Mouse (Mus musculus) liver, postnatal 0 days (tissue): ENCODE results near the gene Dap3. TPM values are rescaled to one million over a fixed set of nuclear protein-coding genes. Genes with fewer than 3 reads are reported as not detected.
"Not testable (repeated sequence)": the region's sequence is repeated elsewhere in the genome, so short reads cannot be mapped to it uniquely, and the experiment has no call there.

Source experiments
- ATAC-seq: fragments of 200-750 bp; cut with Nextera tagmentation; 2 replicates; pipeline ENCODE4 v1.8.0; 2017; ENCODE audit warnings: mild to moderate bottlenecking, moderate library complexity
- DNase-seq: peaks from one replicate; pipeline ENCODE4 v3.0.0-alpha.2; 2016
- H3K27ac ChIP-seq: fragments of 300-500 bp; sonication (generic); 2 replicates; pipeline ENCODE4 v1.5.1; 2014; ENCODE audit warnings: antibody characterized with exemption, moderate library complexity, mild to moderate bottlenecking, low read depth
- H3K27me3 ChIP-seq: fragments of 300-500 bp; sonication (generic); 2 replicates; pipeline ENCODE4 v1.6.1; 2014; ENCODE audit warnings: low read length, control low read depth, mixed read lengths; ENCODE audit not compliant: insufficient read depth
- H3K36me3 ChIP-seq: fragments of 300-500 bp; sonication (generic); replicated peaks from 2 replicates; pipeline ENCODE4 v1.6.1; 2014; ENCODE audit warnings: mild to moderate bottlenecking, control low read depth, low read length, moderate library complexity, mixed read lengths; ENCODE audit not compliant: insufficient read depth
- H3K4me1 ChIP-seq: fragments of 300-500 bp; sonication (generic); 2 replicates; pipeline ENCODE4 v1.6.1; 2014; ENCODE audit warnings: antibody characterized with exemption, mild to moderate bottlenecking, control low read depth; ENCODE audit not compliant: insufficient read depth
- H3K4me2 ChIP-seq: fragments of 300-500 bp; sonication (generic); 2 replicates; pipeline ENCODE4 v1.6.1; 2014; ENCODE audit warnings: low read depth, mild to moderate bottlenecking, low read length, moderate library complexity, mixed read lengths
- H3K4me3 ChIP-seq: fragments of 300-500 bp; sonication (generic); 2 replicates; pipeline ENCODE4 v1.5.1; 2014; ENCODE audit warnings: low read depth, low read length
- H3K9ac ChIP-seq: fragments of 300-500 bp; sonication (generic); replicated peaks from 2 replicates; pipeline ENCODE4 v1.6.1; 2014; ENCODE audit warnings: mild to moderate bottlenecking, moderate library complexity
- H3K9me3 ChIP-seq: fragments of 300-500 bp; sonication (generic); 2 replicates; pipeline ENCODE4 v1.6.1; 2016; ENCODE audit warnings: mild to moderate bottlenecking, control low read depth, low read length, mixed read lengths
- CTCF ChIP-seq: sonication (generic); IDR thresholded peaks from 2 replicates; pipeline ENCODE4 v1.5.1; 2016; ENCODE audit warnings: antibody characterized with exemption, low read depth
- EP300 ChIP-seq: IDR thresholded peaks from 2 replicates; pipeline ENCODE4 v1.6.1; 2016; ENCODE audit warnings: antibody characterized with exemption, low read depth, mild to moderate bottlenecking
- WGBS: fragments of 180-500 bp; shearing (Covaris S2); extraction: QIAGEN DNeasy Blood & Tissue Kit; methylation state at CpG from one replicate; pipeline ENCODE4 v1.1.7; 2014; ENCODE audit not compliant: insufficient replicate concordance; 5-methylcytosine and 5-hydroxymethylcytosine counted together
- polyA plus RNA-seq: library from polyadenylated mRNA; unstranded; fragments of >200 nt; fragmentation: Nextera tagmentation; extraction: Ambion mirVana; gene quantifications from 2 replicates; pipeline ENCODE4 v1.2.1, GENCODE M21; 2015

The Dap3 gene
- polyA plus RNA-seq, 1 experiment from 2014 or later, result 60.9 TPM

- H3K4me1 ChIP-seq, result no peaks in the 10 kb centered on the region
- DNase-seq (no peak), ATAC-seq (no peak)
- 88% methylated on average over 3 of the region's 3 CpGs for WGBS
- no peak overlapping the region for H3K9ac ChIP-seq
- no peaks in the 10 kb centered on the region for H3K27me3 ChIP-seq
- no peak overlapping the region for H3K27ac ChIP-seq
- H3K9me3 ChIP-seq, result no peaks in the 10 kb centered on the region
- H3K36me3 ChIP-seq, result peaks cover 66% of the 10 kb centered on the region
- H3K4me2 ChIP-seq, result no peak overlapping the region
- no peak for TF ChIP-seq CTCF
- no peak for TF ChIP-seq EP300
- no peak overlapping the region for H3K4me3 ChIP-seq
Observed at GRCm38 (mm10) chr3:88904803-88905202, 46.2 kb downstream of the Dap3 start.

- 89% methylated on average over 7 of the region's 7 CpGs for WGBS
Observed at GRCm38 (mm10) chr3:88893011-88893410, 58.0 kb downstream of the Dap3 start.

GRCm38 (mm10) chr3:88882536-88882935 lies 68.4 kb downstream of the Dap3 start:
- not testable (repeated sequence) for H3K9me3 ChIP-seq, H3K4me1 ChIP-seq, H3K36me3 ChIP-seq, ATAC-seq, H3K27ac ChIP-seq, H3K27me3 ChIP-seq, H3K9ac ChIP-seq, H3K4me3 ChIP-seq, H3K4me2 ChIP-seq, DNase-seq
- WGBS, result 91% methylated on average over 4 of the region's 4 CpGs

More at GRCm38 (mm10) chr3:88893011-88893410, 58.0 kb downstream of the Dap3 start:
- DNase-seq, H3K9me3 ChIP-seq, H3K27me3 ChIP-seq, H3K4me3 ChIP-seq, H3K4me2 ChIP-seq, H3K36me3 ChIP-seq, ATAC-seq, H3K4me1 ChIP-seq, H3K9ac ChIP-seq, H3K27ac ChIP-seq: not testable (repeated sequence)

Other genes starting within 250 kb of the Dap3 start
- 25.6 and 26.3 TPM in 2 replicates for gene Rit1, start 234.3 kb downstream of the Dap3 start, polyA plus RNA-seq
- 0.36 and 0.51 TPM in 2 replicates for gene Syt11, start 176.0 kb downstream of the Dap3 start, polyA plus RNA-seq
- gene Gon4l, start 116.0 kb downstream of the Dap3 start, polyA plus RNA-seq, result 1.5 and 1.6 TPM in 2 replicates
- gene Msto1, start 37.2 kb downstream of the Dap3 start, polyA plus RNA-seq, result 9.8 and 9.9 TPM in 2 replicates
- gene Ash1l, start 559 bp downstream of the Dap3 start, polyA plus RNA-seq, result 3.7 and 4.1 TPM in 2 replicates
- gene Rusc1, start 142.1 kb upstream of the Dap3 start, polyA plus RNA-seq, result 2.4 and 2.5 TPM in 2 replicates
- not detected in 2 replicates for gene Gm43738, start 149.9 kb upstream of the Dap3 start, polyA plus RNA-seq
- 75.8 and 82.2 TPM in 2 replicates for gene Fdps, start 150.8 kb upstream of the Dap3 start, polyA plus RNA-seq
- 18.6 and 27.8 TPM in 2 replicates for gene Pklr, start 185.0 kb upstream of the Dap3 start, polyA plus RNA-seq
- gene Hcn3, start 209.0 kb upstream of the Dap3 start, polyA plus RNA-seq, result 0.19 and 0.49 TPM in 2 replicates
- 5.0 and 5.7 TPM in 2 replicates for gene Clk2, start 213.6 kb upstream of the Dap3 start, polyA plus RNA-seq
- 50.1 and 52.2 TPM in 2 replicates for gene Scamp3, start 226.3 kb upstream of the Dap3 start, polyA plus RNA-seq
- gene Fam189b, start 232.0 kb upstream of the Dap3 start, polyA plus RNA-seq, result 1.4 and 2.1 TPM in 2 replicates